Mouse (Mus musculus) limb, embryonic 10.5 days (tissue): ENCODE data around the gene Pgbd5. TPM values are rescaled to one million over a fixed set of nuclear protein-coding genes. Genes with fewer than 3 reads are reported as not detected.

Source experiments
- DNase-seq: peaks from one replicate; pipeline ENCODE4 v3.0.0-alpha.2; 2017; ENCODE audit warnings: low spot score
- H3K27ac ChIP-seq: fragments of 300-500 bp; sonication (generic); 2 replicates; pipeline ENCODE4 v1.5.1; 2016; ENCODE audit warnings: mild to moderate bottlenecking
- H3K27me3 ChIP-seq: fragments of 300-500 bp; sonication (generic); 2 replicates; pipeline ENCODE4 v1.6.1; 2016; ENCODE audit warnings: low read depth, mild to moderate bottlenecking; ENCODE audit not compliant: poor library complexity, severe bottlenecking
- H3K36me3 ChIP-seq: fragments of 300-500 bp; sonication (generic); 2 replicates; pipeline ENCODE4 v1.6.1; 2016; ENCODE audit warnings: mild to moderate bottlenecking, moderate library complexity
- H3K4me1 ChIP-seq: fragments of 300-500 bp; sonication (generic); 2 replicates; pipeline ENCODE4 v1.6.1; 2016
- H3K4me3 ChIP-seq: fragments of 300-500 bp; sonication (generic); 2 replicates; pipeline ENCODE4 v1.5.1; 2016; ENCODE audit warnings: mild to moderate bottlenecking, moderate library complexity
- H3K9me3 ChIP-seq: fragments of 300-500 bp; sonication (generic); replicated peaks from 2 replicates; pipeline ENCODE4 v1.6.1; 2016; ENCODE audit warnings: mild to moderate bottlenecking
- WGBS: fragments of 180-500 bp; shearing (Covaris S2); methylation state at CpG from one replicate; pipeline ENCODE4 v1.1.7; 2016; 5-methylcytosine and 5-hydroxymethylcytosine counted together
- polyA plus RNA-seq: library from polyadenylated mRNA; unstranded; fragments of >200 nt; fragmentation: Nextera tagmentation; extraction: Ambion mirVana; gene quantifications from 2 replicates; pipeline ENCODE4 v1.2.1, GENCODE M21; 2016

Gene Pgbd5
- polyA plus RNA-seq, 1 experiment from 2014 or later: 0.20 TPM

- Histone ChIP-seq H3K36me3 (no peaks in the 10 kb centered on the region), H3K4me1 (no peaks in the 10 kb centered on the region), H3K4me3 (no peak overlapping the region), H3K27me3 (no peaks in the 10 kb centered on the region), H3K27ac (no peak overlapping the region), H3K9me3 (no peaks in the 10 kb centered on the region)
- 84% methylated on average over 6 of the region's 6 CpGs for WGBS
- no peak for DNase-seq
Measured at GRCm38 (mm10) chr8:124375168-124375567, 64.3 kb downstream of the Pgbd5 start.

DNA sequence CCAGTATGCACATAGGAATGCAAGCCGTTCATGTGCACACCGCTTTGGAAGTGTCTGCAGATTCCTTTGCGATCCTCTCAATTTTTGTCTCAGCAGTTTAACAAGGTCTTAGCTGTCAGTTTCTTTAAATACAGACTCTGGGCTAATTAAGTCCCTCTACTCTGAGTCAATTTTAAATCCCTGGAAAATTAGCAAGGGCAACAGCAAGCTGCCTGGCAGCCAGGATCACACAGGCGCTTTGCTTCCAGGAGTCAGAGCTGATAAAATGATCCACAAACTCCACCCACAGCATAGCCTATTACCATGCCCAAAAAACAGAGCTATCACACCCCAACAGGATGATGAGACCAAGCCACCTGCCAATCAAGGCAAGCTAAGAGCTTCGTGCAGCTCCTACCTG lies 65.7 kb downstream of the Pgbd5 start:
- Histone ChIP-seq H3K36me3 (no peaks in the 10 kb centered on the region), H3K4me1 (no peaks in the 10 kb centered on the region), H3K27me3 (no peaks in the 10 kb centered on the region), H3K4me3 (no peak overlapping the region), H3K9me3 (no peaks in the 10 kb centered on the region), H3K27ac (no peak overlapping the region)
- 93% methylated on average over 5 of the region's 5 CpGs for WGBS
- DNase-seq: no peak

GRCm38 (mm10) chr8:124371410-124372123 lies 67.9 kb downstream of the Pgbd5 start:
- Histone ChIP-seq H3K27ac (no peak overlapping the region), H3K36me3 (no peaks in the 10 kb centered on the region), H3K9me3 (no peaks in the 10 kb centered on the region), H3K4me3 (no peak overlapping the region), H3K27me3 (no peaks in the 10 kb centered on the region), H3K4me1 (no peaks in the 10 kb centered on the region)
- no peak for DNase-seq
- WGBS: 93% methylated on average over 23 of the region's 23 CpGs

DNA sequence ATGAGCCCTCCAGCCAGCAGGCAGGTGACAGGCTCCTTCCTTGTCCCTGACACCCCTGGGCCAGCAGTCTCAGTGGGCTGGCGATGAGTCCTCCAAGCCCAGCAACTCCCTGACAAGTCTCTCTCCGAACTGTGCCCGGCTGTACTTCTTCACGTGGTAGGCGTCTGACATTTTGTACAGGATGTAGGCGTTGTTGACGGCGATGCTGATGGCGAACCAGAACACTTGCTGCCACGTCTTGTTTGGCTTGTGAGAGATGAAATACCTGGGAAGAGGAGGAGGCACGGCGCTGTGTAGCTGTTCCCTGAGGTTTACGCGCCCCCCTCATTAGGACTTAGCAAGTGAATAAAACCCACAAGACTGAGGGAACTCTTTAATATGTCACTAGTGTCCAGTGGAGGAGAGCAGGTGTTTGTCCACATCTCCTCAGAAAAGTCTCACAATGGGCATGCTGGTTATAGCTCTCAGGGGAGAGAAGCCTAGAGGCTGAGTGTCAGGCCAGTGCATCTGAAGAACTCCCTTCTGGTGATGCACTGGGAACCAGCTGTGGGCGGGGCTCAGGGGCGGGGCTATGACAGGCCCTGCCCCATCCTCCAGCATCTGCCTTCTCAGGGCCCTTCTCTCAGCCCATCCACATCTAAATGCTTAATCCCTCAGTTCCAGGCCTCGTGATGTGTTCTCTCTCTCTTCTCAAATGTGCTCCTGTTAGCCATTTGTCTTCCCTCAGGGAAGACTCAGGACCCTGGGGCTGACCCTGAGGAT lies 68.9 kb downstream of the Pgbd5 start:
- no peaks in the 10 kb centered on the region for H3K4me1 ChIP-seq
- H3K27me3 ChIP-seq: no peaks in the 10 kb centered on the region
- 82% methylated on average over 17 of the region's 17 CpGs for WGBS
- no peaks in the 10 kb centered on the region for H3K36me3 ChIP-seq
- no peak overlapping the region for H3K27ac ChIP-seq
- H3K9me3 ChIP-seq: no peaks in the 10 kb centered on the region
- no peak for DNase-seq
- H3K4me3 ChIP-seq: no peak overlapping the region

GRCm38 (mm10) chr8:124368213-124368612 lies 71.2 kb downstream of the Pgbd5 start:
- H3K27ac ChIP-seq: no peak overlapping the region
- DNase-seq: peak; percentile 78
- WGBS: 22% methylated on average over 8 of the region's 8 CpGs
- H3K4me3 ChIP-seq: no peak overlapping the region
- H3K4me1 ChIP-seq: no peaks in the 10 kb centered on the region
- H3K9me3 ChIP-seq: no peaks in the 10 kb centered on the region
- H3K36me3 ChIP-seq: no peaks in the 10 kb centered on the region
- H3K27me3 ChIP-seq: no peaks in the 10 kb centered on the region

GRCm38 (mm10) chr8:124363337-124363736 lies 76.1 kb downstream of the Pgbd5 start:
- H3K27me3 ChIP-seq: no peaks in the 10 kb centered on the region
- H3K27ac ChIP-seq: no peak overlapping the region
- DNase-seq: no peak
- WGBS: 93% methylated on average over 15 of the region's 15 CpGs
- H3K4me1 ChIP-seq: no peaks in the 10 kb centered on the region
- no peaks in the 10 kb centered on the region for H3K36me3 ChIP-seq
- H3K4me3 ChIP-seq: no peak overlapping the region
- H3K9me3 ChIP-seq: no peaks in the 10 kb centered on the region

DNA sequence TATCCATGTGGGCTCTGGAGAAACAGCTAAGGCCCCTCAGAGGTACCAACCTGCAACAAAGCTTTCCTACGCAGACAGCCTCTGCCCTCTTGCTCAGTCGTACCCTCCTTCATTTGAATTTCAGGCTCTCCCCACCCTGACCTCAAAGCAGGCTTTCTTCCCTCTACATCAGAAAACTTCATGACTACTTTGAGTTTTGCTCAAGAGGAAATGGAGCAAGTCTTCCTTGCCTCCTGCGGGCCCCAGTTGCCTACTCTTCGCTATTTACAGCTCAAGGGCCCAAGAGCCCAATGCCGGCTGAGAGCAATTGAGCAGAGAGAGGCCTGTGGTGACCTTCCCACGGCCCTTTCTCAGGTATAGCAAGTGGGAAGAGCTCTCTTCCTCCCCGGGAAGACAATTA lies 76.9 kb downstream of the Pgbd5 start:
- H3K4me1 ChIP-seq: no peaks in the 10 kb centered on the region
- H3K27me3 ChIP-seq: no peaks in the 10 kb centered on the region
- no peak for DNase-seq
- H3K4me3 ChIP-seq: no peak overlapping the region
- H3K9me3 ChIP-seq: no peaks in the 10 kb centered on the region
- 82% methylated on average over 7 of the region's 7 CpGs for WGBS
- no peaks in the 10 kb centered on the region for H3K36me3 ChIP-seq
- no peak overlapping the region for H3K27ac ChIP-seq

DNA sequence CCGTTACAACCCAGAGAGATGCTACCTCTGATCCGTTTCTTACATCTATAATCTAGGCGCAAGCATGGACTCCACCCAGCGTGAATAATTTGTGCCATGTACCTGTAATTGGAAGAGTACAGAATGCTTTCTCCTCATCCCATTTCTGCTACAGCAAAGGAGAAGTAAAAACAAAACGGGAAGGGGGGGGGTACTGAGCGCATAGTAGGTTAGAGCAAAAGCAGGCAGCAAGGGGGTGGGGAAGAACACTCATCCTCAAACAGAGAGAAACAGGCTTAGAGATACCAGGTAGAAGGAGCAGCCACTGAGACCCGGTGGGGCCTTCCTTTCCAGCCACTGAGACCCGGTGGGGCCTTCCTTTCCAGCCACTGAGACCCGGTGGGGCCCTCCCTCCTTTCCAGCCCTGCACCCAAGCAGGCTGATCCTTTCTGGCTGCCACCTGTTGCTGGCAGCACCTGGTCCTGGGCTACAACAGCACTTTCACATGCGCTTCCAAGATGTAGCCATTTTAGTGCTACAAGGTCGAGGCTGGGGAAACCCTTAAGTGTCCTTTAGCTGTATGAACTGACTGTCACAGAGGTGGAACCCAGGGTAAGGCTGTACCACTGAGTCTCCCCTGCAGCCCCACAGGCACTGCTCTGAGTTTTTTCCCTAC lies 77.6 kb downstream of the Pgbd5 start:
- 81% methylated on average over 11 of the region's 11 CpGs for WGBS
- Histone ChIP-seq H3K9me3 (no peaks in the 10 kb centered on the region), H3K27me3 (no peaks in the 10 kb centered on the region), H3K36me3 (no peaks in the 10 kb centered on the region), H3K4me1 (no peaks in the 10 kb centered on the region), H3K4me3 (no peak overlapping the region), H3K27ac (no peak overlapping the region)
- no peak for DNase-seq

- Histone ChIP-seq H3K4me3 (no peak overlapping the region), H3K4me1 (no peaks in the 10 kb centered on the region), H3K36me3 (no peaks in the 10 kb centered on the region), H3K9me3 (no peaks in the 10 kb centered on the region), H3K27me3 (no peaks in the 10 kb centered on the region), H3K27ac (no peak overlapping the region)
- DNase-seq: no peak
- 76% methylated on average over 3 of the region's 3 CpGs for WGBS
Measured at GRCm38 (mm10) chr8:124360911-124361310, 78.5 kb downstream of the Pgbd5 start.

DNA sequence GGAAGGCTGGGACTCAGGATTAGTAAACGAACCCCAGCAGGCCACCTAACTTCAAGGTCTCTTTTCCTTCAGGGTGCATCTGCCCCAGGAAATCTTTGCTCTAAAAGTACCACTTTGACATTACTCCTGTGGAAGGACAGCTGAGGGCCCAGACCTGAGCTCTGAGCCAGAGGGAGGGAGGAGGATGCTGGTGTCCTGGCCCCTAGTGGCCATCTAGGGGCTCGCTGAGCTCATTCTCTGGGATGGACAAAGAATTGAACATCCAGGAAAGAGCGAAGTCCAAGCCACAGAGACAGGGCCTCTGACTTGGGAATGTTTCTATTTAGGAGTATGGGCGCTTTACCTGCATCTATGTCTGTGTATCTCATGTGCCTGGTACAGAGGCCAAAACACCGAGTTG lies 87.8 kb downstream of the Pgbd5 start:
- Histone ChIP-seq H3K27me3 (no peaks in the 10 kb centered on the region), H3K4me1 (peaks cover 7% of the 10 kb centered on the region), H3K36me3 (no peaks in the 10 kb centered on the region), H3K9me3 (no peaks in the 10 kb centered on the region), H3K4me3 (no peak overlapping the region), H3K27ac (no peak overlapping the region)
- WGBS: 71% methylated on average over 5 of the region's 5 CpGs
- no peak for DNase-seq

DNA sequence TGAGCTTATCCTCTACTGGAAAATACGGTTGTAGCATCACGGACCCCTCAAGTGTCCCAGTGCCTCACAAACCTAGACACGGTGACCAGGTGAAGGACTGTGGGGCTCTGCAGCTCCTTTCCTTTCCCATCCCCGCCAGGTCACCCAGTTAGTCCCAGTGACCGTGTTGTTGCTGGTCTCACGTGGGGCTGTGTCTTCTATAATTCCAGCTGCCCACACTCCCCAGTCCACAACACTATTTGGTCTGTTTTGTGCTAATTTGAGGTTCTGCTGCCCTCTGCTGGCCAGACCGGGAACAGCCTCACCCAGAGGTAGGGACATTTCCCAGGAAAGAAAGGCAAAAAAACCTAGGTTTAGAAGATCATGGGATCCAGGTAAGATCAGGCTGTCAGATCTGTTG lies 89.8 kb downstream of the Pgbd5 start:
- Histone ChIP-seq H3K27ac (no peak overlapping the region), H3K36me3 (peaks cover 6% of the 10 kb centered on the region), H3K27me3 (no peaks in the 10 kb centered on the region), H3K9me3 (no peaks in the 10 kb centered on the region), H3K4me1 (peaks cover 10% of the 10 kb centered on the region), H3K4me3 (no peak overlapping the region)
- 40% methylated on average over 7 of the region's 7 CpGs for WGBS
- peak; percentile 89 for DNase-seq

- WGBS: 83% methylated on average over 1 of the region's 1 CpGs
- no peaks in the 10 kb centered on the region for H3K9me3 ChIP-seq
Measured at GRCm38 (mm10) chr8:124348087-124348486, 91.4 kb downstream of the Pgbd5 start.

GRCm38 (mm10) chr8:124346852-124347523 lies 92.5 kb downstream of the Pgbd5 start:
- Histone ChIP-seq H3K4me1 (peaks cover 10% of the 10 kb centered on the region), H3K4me3 (no peak overlapping the region), H3K36me3 (peaks cover 32% of the 10 kb centered on the region), H3K27me3 (no peaks in the 10 kb centered on the region), H3K9me3 (no peaks in the 10 kb centered on the region), H3K27ac (peak overlapping the region; percentile 42)
- peak; percentile 86 for DNase-seq
- WGBS: 42% methylated on average over 19 of the region's 19 CpGs

More at GRCm38 (mm10) chr8:124348087-124348486, 91.4 kb downstream of the Pgbd5 start:
- Histone ChIP-seq H3K27me3 (no peaks in the 10 kb centered on the region), H3K4me3 (no peak overlapping the region), H3K4me1 (peaks cover 10% of the 10 kb centered on the region), H3K36me3 (peaks cover 21% of the 10 kb centered on the region), H3K27ac (no peak overlapping the region)
- no peak for DNase-seq
